Mouse (Mus musculus) thymus, postnatal 10 days (tissue): ENCODE results near the gene Dedd2.

ENCODE experiments used
- DNase-seq, 2 experiments: peaks; one replicate each; pipeline ENCODE4 v3.0.0; 2021; ENCODE audit warnings: low spot score in 2 of 2

Dedd2 gene

DNA sequence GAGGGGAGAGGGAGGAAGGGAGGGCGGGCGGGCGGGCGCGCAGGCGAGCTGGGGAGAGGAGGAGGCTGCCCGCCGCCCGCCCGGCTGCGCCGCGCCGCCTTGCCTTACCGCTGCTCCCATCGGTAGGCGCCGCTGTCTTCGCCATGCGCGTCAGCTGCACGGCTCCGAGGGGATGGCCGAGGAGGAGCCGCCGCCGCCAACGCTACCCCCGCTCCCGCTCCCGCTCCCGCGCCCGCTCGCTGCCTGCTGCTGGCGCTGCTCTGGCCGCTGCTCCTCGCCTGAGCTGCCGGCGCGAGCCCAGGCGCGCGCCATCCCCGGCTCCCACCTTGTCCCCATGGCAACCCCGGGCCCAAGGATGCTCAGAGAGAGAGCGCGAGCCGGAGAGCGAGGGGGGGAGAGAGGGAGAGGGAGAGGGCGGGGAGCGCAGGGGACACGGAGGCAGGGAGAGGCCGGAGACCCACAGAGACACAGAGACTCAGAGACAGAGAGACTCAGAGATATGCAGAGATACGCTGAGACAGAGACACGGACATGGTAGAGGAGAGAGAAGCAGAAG, 40.7 kb downstream of the Dedd2 start, which contains the start of gene Pou2f2:
TSS of gene Pou2f2 (minus strand) at position 121 of the 556 bp plus-strand sequence.
- peak; percentile 53 to 73 for DNase-seq

DNA sequence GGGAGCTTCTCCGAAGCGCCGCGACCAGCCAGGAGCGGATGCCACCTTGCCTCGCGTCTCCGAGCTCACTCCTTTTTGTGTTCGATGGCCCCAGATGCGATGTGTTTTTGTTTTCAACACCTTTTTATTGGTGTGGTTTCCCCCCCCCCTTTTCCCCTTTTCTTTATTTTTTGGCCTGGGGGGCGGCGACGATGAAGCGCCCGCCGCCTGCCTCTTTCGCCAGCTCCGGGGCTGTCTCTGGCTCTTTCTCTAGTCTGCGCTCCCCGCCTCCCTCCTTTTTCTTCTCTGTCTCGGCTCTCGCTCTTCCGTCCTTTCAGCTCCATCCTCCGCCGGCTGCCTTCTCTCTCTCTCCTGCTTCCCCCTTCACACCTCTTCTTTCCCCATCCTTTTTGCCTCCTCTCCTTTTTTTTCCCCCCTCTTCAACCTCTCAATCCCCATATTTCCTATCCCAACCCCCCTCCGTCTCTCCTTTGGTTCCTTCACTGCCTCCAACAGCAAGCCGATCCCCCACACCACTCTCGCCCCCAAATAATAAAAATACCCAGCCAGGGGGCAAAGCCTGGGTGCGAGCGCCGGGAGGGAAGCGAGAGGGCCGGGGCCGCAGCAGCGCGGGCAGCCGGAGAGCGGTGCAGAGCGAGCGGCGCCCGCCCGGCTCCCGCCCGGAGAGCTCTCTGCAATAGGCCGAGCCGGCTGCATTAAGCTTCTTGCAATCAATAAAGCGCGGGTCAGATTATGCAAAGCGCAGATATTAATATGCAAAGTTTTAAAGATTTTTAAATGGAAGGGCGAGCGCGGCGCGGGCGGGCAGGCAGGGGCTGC, 41.4 kb downstream of the Dedd2 start:
- DNase-seq: no peak

DNA sequence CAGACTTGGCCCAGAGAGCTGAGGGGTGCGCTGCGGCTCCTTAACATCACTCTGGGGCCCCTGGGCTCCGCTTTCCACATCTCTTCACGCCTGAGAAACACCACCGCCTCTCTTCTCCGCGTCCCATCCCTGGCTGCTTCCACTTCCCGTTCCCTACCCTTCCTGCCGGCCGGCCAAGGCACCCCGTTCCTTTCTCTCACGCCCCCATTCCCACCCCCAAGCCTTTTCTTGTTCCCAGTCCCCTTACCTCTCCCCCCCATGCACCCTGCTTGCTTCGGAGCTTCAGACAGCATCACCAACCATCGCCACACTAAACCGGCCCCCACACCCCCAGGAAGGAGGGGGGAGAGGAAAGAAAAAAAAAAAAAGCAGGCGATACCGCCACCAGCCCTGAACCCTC, 42.1 kb downstream of the Dedd2 start:
- DNase-seq: no peak

GRCm38 (mm10) chr7:25174343-25174742, 46.1 kb downstream of the Dedd2 start:
- DNase-seq: no peak

DNA sequence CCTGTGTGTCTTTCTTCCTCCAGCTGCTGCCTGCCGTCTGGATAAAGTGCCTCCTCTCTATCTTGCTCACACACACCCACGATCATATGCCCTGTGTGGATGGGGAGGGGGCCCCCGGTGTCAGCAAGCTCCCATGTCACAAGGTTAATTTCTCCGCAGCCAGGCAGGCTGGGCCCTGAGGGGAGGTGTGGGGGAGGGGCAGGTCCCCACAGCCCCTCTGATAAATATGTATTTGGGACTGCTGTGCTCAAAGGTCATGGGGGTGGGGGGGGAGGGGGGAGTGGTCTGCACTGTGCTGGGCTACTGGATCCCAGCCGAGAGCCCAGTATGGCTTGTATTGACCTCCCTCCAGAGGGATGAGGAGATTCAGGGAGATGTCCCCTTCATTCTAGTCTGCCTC, 47.7 kb downstream of the Dedd2 start:
- DNase-seq: no peak

DNA sequence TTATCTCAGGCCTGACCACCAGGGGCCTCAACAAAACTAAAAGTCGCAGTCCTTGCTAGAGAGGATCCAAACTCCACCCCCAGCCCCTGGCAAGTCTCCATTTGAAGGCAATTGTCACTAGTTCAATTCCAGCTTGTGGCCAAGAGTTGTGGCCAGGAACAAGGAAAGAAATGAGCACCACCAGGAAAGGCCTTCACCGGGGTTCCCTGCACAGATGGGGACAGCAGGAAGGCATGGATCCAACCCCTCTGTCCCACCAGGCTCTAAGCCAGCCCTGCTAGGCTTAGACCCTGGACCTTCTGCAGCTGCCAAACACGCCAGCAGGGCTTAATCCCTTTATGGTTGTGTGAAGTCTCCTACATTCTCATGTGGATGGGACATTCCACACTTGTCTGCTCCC, 49.8 kb downstream of the Dedd2 start:
- no peak for DNase-seq

DNA sequence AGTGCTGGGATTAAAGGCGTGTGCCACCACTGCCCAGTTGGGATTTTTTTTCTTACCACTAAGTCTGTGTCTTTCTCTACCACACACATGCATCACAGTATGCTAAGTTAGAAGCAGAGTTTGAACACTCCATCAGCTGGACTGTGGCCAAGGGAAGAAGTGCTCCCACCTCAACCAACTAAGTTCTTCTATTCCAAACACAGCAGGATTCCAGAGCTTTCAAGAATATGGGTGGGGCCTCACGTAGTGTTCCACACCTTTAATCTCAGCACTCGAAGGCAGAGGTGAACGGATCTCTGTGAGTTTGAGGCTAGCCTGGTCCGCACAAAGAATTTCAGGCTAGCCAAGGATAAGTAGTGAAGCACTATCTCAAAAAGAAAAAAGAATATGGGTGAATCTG, 54.3 kb downstream of the Dedd2 start:
- no peak for DNase-seq

GRCm38 (mm10) chr7:25156158-25156648, 64.2 kb downstream of the Dedd2 start:
- no peak for DNase-seq

- peak; percentile 32 to 44 for DNase-seq
These were observed 64.8 kb downstream of the Dedd2 start for GRCm38 (mm10) chr7:25155469-25156157.

GRCm38 (mm10) chr7:25154648-25155047, 65.8 kb downstream of the Dedd2 start:
- DNase-seq: no peak

GRCm38 (mm10) chr7:25153841-25154240, 66.6 kb downstream of the Dedd2 start:
- no peak for DNase-seq

GRCm38 (mm10) chr7:25151916-25152556, 68.4 kb downstream of the Dedd2 start:
- no peak for DNase-seq

DNA sequence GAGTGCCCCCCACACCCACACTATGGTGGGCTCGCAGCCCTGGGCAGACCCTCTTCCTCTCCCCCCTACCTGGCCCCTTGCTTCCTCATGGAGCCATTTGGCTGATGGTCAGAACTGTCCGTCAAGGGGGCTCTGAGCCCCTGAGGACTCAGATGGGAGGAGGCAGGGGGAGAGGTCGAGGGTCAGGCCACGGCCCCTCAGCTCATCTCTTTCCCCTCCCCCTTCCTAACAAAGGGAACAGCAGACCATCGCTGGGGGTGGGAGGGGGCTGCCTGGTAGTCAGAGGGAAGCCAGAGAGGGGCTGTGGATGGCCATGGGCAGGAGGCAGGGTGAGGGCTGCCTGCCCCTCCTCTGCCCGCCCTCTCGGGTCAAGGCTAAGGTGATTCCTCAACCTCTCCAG, 69.4 kb downstream of the Dedd2 start:
- no peak for DNase-seq

- no peak for DNase-seq
These were observed 70.2 kb downstream of the Dedd2 start for GRCm38 (mm10) chr7:25150151-25150663.
